In the genomic region with DNA sequence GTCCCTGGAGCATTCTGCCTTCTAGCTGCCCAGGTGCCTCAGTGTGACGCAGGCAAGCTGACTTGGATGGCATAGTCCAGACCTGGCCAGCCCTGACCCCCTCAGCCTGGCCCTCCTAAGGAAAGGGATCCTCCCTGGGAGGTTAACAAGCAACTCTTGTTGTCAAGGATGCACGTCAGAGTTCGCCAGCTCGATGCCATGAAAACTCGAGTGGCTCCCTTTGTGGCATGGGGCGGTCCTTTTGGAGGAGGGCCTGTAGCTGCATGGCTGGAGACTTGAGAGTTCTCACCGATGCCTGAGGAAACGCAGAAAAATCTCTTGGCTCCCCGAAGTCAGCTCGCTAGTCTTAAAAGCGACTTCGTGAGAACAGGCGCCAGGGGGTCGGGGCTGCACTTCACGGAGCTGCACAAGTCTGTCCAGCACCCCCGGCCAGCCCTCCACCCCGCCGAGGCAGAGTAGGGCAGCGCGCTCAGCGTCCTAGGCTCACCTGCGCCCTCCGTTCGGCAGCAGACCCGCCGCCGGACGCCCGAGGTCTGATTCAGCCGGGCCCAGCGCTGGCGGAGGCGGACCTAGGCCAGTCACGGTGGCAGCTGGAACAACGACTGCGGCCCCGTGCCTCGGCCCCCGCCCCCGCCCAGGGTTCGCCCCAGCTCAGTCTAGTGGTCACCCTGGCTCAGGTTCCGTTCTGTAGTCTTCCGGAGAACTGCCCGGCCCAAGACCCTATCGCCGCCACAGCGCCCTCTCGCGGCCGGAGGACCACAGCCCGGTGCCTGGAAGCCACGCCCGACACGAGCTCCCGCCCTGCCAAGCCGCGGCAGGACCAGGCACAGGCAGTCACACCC, we compare ENCODE assay signal across 8 mouse cellular contexts. TPM values are rescaled to one million over a fixed set of nuclear protein-coding genes. Genes with fewer than 3 reads are reported as not detected.
A peak's percentile ranks its signal among the peaks of the same experiment; 100 is the strongest.
DNase-seq lines count a peak whose midpoint lies in the region; ATAC-seq lines count a peak whose summit lies in the region.

Inpp5e (minus strand) TSS at position 689 of the 842 bp plus-strand sequence.

- under 1% methylated on average over 57 of the region's 57 CpGs for WGBS in heart, embryonic 14.5 days
- WGBS in liver, embryonic 13.5 days (ENCODE audit: insufficient replicate concordance) = under 1% methylated on average over 57 of the region's 57 CpGs
- under 1% methylated on average over 57 of the region's 57 CpGs for WGBS in stomach, embryonic 16.5 days

- no peaks in the 10 kb centered on the region for H3K27me3 ChIP-seq in heart, embryonic 14.5 days (ENCODE audit: control insufficient read depth, insufficient read depth, low read length)
- H3K27me3 ChIP-seq in liver, embryonic 13.5 days = no peaks in the 10 kb centered on the region
- no peaks in the 10 kb centered on the region for H3K27me3 ChIP-seq in stomach, embryonic 16.5 days (ENCODE audit: control insufficient read depth, insufficient read depth, low read length)

- DNase-seq in CD4-positive, CD25-positive, alpha-beta regulatory T cell, adult 2 months (ENCODE audit: low read depth, low spot score) = peak; percentile 95
- DNase-seq in fibroblast of lung, adult 2 months (ENCODE audit: low read depth) = peak; percentile 83
- peak; percentile 98 for DNase-seq in kidney, postnatal 14 days
- peak; percentile 96 for DNase-seq in liver, embryonic 13.5 days
- DNase-seq in neural tube, embryonic 10.5 days (ENCODE audit: extremely low spot score, low spot score) = peak; percentile 100

- peak within 1 kb of the TSS; percentile 97 for H3K9ac ChIP-seq in heart, embryonic 14.5 days (ENCODE audit: low read length)
- H3K9ac ChIP-seq in liver, embryonic 13.5 days = peak within 1 kb of the TSS; percentile 94
- peak within 1 kb of the TSS; percentile 94 for H3K9ac ChIP-seq in stomach, embryonic 16.5 days (ENCODE audit: low read length)

- no peaks in the 10 kb centered on the region for H3K9me3 ChIP-seq in heart, embryonic 14.5 days (ENCODE audit: control insufficient read depth, low read length)
- H3K9me3 ChIP-seq in liver, embryonic 13.5 days (replicated peaks) = no peaks in the 10 kb centered on the region
- H3K9me3 ChIP-seq in stomach, embryonic 16.5 days (replicated peaks; ENCODE audit: control insufficient read depth, low read length) = no peaks in the 10 kb centered on the region

- peak; percentile 91 for ATAC-seq in heart, embryonic 14.5 days (ENCODE audit: insufficient number of reproducible peaks, insufficient read depth, low FRiP score, low read depth)
- peak; percentile 94 for ATAC-seq in liver, embryonic 13.5 days (ENCODE audit: low read depth)
- peak; percentile 97 for ATAC-seq in stomach, embryonic 16.5 days (ENCODE audit: insufficient read depth, low FRiP score)

- peaks cover 30% of the 10 kb centered on the region for H3K4me1 ChIP-seq in brown adipose tissue, adult 24 weeks (ENCODE audit: control insufficient read depth, insufficient read depth, insufficient read length, low read length)
- H3K4me1 ChIP-seq in heart, embryonic 14.5 days (ENCODE audit: control insufficient read depth in 2 of 2, insufficient read depth in 2 of 2, low read length in 2 of 2) = peaks cover 14 to 28% of the 10 kb centered on the region in 2 experiments; a peak in 3 of 4 replicates
- peaks cover 52% of the 10 kb centered on the region for H3K4me1 ChIP-seq in liver, embryonic 13.5 days (replicated peaks)
- peaks cover 21% of the 10 kb centered on the region for H3K4me1 ChIP-seq in stomach, embryonic 16.5 days (ENCODE audit: control insufficient read depth, insufficient read depth, low read length)

- H3K4me2 ChIP-seq in heart, embryonic 14.5 days (ENCODE audit: low read length) = peak within 1 kb of the TSS; percentile 95
- H3K4me2 ChIP-seq in liver, embryonic 13.5 days = peak within 1 kb of the TSS; percentile 92
- H3K4me2 ChIP-seq in stomach, embryonic 16.5 days (ENCODE audit: low read depth, low read length) = peak within 1 kb of the TSS; percentile 94

- H3K36me3 ChIP-seq in heart, embryonic 14.5 days (ENCODE audit: control insufficient read depth, insufficient read depth, low read length) = peaks cover 47% of the 10 kb centered on the region
- peaks cover 38% of the 10 kb centered on the region for H3K36me3 ChIP-seq in liver, embryonic 13.5 days
- no peaks in the 10 kb centered on the region for H3K36me3 ChIP-seq in stomach, embryonic 16.5 days (ENCODE audit: control insufficient read depth, insufficient read depth, low read length)

- peak within 1 kb of the TSS; percentile 61 for H3K27ac ChIP-seq in brown adipose tissue, adult 24 weeks (replicated peaks; ENCODE audit: low read depth, low read length)
- peak within 1 kb of the TSS; percentile 46 to 83 for H3K27ac ChIP-seq in heart, embryonic 14.5 days (replicated peaks in 1 of 2; ENCODE audit: control insufficient read depth in 1 of 2, insufficient read depth in 1 of 2, low read depth in 2 of 2, low read length in 2 of 2)
- peak within 1 kb of the TSS; percentile 81 for H3K27ac ChIP-seq in liver, embryonic 13.5 days
- peak within 1 kb of the TSS; percentile 64 for H3K27ac ChIP-seq in stomach, embryonic 16.5 days (ENCODE audit: low read length)

- H3K4me3 ChIP-seq in brown adipose tissue, adult 24 weeks (ENCODE audit: insufficient read depth, low read depth, low read length) = peak within 1 kb of the TSS; percentile 93
- H3K4me3 ChIP-seq in heart, embryonic 14.5 days (ENCODE audit: control insufficient read depth in 1 of 2, insufficient read depth in 1 of 2, low read depth in 1 of 2, low read length in 2 of 2) = peak within 1 kb of the TSS; percentile 94 to 98
- H3K4me3 ChIP-seq in liver, embryonic 13.5 days (replicated peaks) = peak within 1 kb of the TSS; percentile 91
- H3K4me3 ChIP-seq in stomach, embryonic 16.5 days (replicated peaks; ENCODE audit: low read length) = peak within 1 kb of the TSS; percentile 92

RNA-seq across cellular contexts. Expression of gene Inpp5e, which starts in this region (rescaled TPM):
- polyA plus RNA-seq in brown adipose tissue, adult 24 weeks (2012; ENCODE audit: insufficient read depth, insufficient read length, missing spikeins) = 6.7 and 7.8 TPM in 2 replicates
- 13.3 and 16.7 TPM in 2 replicates for polyA plus RNA-seq in heart, embryonic 14.5 days (2014; fragmentation: Nextera tagmentation; extraction: Ambion mirVana)
- 6.3 and 7.3 TPM in 2 replicates for polyA plus RNA-seq in liver, embryonic 13.5 days (2015; fragmentation: Nextera tagmentation; extraction: Ambion mirVana)
- polyA plus RNA-seq in stomach, embryonic 16.5 days (2015; fragmentation: Nextera tagmentation; extraction: Ambion mirVana) = 15.2 and 15.9 TPM in 2 replicates

Comparison
In these comparisons a context has a peak if more than half of its experiments do, and no peak if none do; other contexts are left out.
1. Peak in every context shown above with its lines: DNase-seq, ATAC-seq, H3K4me3 ChIP-seq and H3K27ac ChIP-seq.